Mouse (Mus musculus): ENCODE results near the gene Tspo. TPM values are rescaled to one million over a fixed set of nuclear protein-coding genes. Genes with fewer than 3 reads are reported as not detected.
A peak's percentile ranks its signal among the peaks of the same experiment; 100 is the strongest.

The Tspo gene
- polyA plus RNA-seq, 1 experiment, result 188 TPM

DNA sequence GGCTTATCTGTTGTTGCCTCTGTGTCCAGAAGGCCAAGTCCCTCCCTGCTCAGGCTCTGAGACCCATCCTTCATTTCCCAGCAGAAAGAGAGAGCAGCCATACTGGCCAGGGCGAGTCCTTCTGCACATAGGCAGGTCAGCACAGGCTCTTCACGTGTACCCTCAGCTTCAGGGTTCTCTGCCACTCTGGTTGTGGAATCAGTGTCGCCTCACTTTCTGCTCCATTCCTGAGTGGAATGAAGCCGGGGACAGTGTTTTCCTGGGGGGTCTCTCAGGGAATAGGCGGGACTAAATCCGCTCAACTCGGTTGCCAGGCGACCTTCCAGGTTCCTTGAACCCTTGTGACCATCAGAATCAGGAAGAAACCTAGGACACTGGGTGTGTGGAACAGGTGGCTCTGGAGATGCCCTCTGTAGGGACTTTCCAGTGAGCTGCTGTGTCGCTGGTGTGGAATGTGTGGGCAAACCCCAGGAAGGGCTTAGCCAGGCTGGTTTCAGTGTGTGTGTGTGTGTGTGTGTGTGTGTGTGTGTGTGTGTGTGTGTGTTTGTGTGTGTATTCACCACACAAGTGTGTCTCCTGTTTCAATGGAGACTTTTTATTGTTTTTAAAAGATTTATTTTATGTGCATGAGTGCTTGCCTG, 21.6 kb upstream of the Tspo start:
- H3K4me1 ChIP-seq (ENCODE audit: control insufficient read depth, insufficient read depth, insufficient read length, low read length), result no peaks in the 10 kb centered on the region
- WGBS, result 65% methylated on average over 9 of the region's 9 CpGs
- no peaks in the 10 kb centered on the region for H3K27me3 ChIP-seq (ENCODE audit: control insufficient read depth, insufficient read depth, low read length)
- H3K36me3 ChIP-seq (ENCODE audit: control insufficient read depth, insufficient read depth, low read length), result peaks cover 3% of the 10 kb centered on the region
- H3K27ac ChIP-seq (ENCODE audit: insufficient read depth, low read depth, low read length), result no peak overlapping the region
- TF ChIP-seq POLR2A (IDR thresholded peaks at IDR 0.05; ENCODE audit: low read depth, low read length) (no peak), CTCF (IDR thresholded peaks at IDR 0.05; ENCODE audit: extremely low read depth, insufficient read length, insufficient replicate concordance, low read depth, low read length) (no peak)
- H3K4me3 ChIP-seq (ENCODE audit: low read depth, low read length), result no peak overlapping the region

- Histone ChIP-seq H3K4me3 (ENCODE audit: low read depth, low read length) (no peak overlapping the region), H3K4me1 (ENCODE audit: control insufficient read depth, insufficient read depth, insufficient read length, low read length) (no peaks in the 10 kb centered on the region), H3K27ac (ENCODE audit: insufficient read depth, low read depth, low read length) (no peak overlapping the region), H3K36me3 (ENCODE audit: control insufficient read depth, insufficient read depth, low read length) (peaks cover 23% of the 10 kb centered on the region), H3K27me3 (ENCODE audit: control insufficient read depth, insufficient read depth, low read length) (no peaks in the 10 kb centered on the region)
- WGBS, result 87% methylated on average over 7 of the region's 7 CpGs
- no peak for TF ChIP-seq CTCF (IDR thresholded peaks at IDR 0.05; ENCODE audit: extremely low read depth, insufficient read length, insufficient replicate concordance, low read depth, low read length)
- no peak for TF ChIP-seq POLR2A (IDR thresholded peaks at IDR 0.05; ENCODE audit: low read depth, low read length)
These were observed 17.4 kb upstream of the Tspo start for GRCm38 (mm10) chr15:83546029-83546428.

- WGBS, result 92% methylated on average over 8 of the region's 8 CpGs
- H3K4me1 ChIP-seq (ENCODE audit: control insufficient read depth, insufficient read depth, insufficient read length, low read length), result no peaks in the 10 kb centered on the region
- H3K27ac ChIP-seq (ENCODE audit: insufficient read depth, low read depth, low read length), result no peak overlapping the region
- TF ChIP-seq POLR2A (IDR thresholded peaks at IDR 0.05; ENCODE audit: low read depth, low read length), result no peak
- TF ChIP-seq CTCF (IDR thresholded peaks at IDR 0.05; ENCODE audit: extremely low read depth, insufficient read length, insufficient replicate concordance, low read depth, low read length), result no peak
- H3K27me3 ChIP-seq (ENCODE audit: control insufficient read depth, insufficient read depth, low read length), result no peaks in the 10 kb centered on the region
- peaks cover 23% of the 10 kb centered on the region for H3K36me3 ChIP-seq (ENCODE audit: control insufficient read depth, insufficient read depth, low read length)
- H3K4me3 ChIP-seq (ENCODE audit: low read depth, low read length), result no peak overlapping the region
These were observed 16.2 kb upstream of the Tspo start for GRCm38 (mm10) chr15:83547144-83547543.

DNA sequence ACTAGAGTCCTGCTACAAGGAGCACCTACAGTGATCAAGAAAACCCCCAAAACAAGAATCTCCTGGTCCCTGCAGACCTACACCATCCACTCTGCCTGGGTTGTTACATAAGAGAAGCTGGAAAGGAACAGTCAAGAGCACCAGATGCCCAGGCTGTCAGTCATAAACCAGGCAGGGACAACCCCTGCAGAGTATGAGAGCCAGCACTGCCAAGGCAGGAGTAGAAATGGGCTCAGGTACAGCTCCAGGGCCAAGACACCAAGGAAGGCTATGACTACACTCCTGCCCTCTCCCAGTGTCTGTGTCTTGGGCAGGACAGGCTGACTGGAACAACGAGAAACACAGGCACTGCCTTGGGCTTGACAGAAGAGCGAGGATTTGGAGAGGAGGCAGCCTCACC, 13.3 kb upstream of the Tspo start:
- Histone ChIP-seq H3K4me1 (ENCODE audit: control insufficient read depth, insufficient read depth, insufficient read length, low read length) (peaks cover 2% of the 10 kb centered on the region; the same call in 1 of the 2 replicates), H3K27me3 (ENCODE audit: control insufficient read depth, insufficient read depth, low read length) (no peaks in the 10 kb centered on the region), H3K27ac (ENCODE audit: insufficient read depth, low read depth, low read length) (no peak overlapping the region), H3K4me3 (ENCODE audit: low read depth, low read length) (no peak overlapping the region), H3K36me3 (ENCODE audit: control insufficient read depth, insufficient read depth, low read length) (peaks cover 23% of the 10 kb centered on the region)
- WGBS, result 78% methylated on average over 2 of the region's 2 CpGs
- TF ChIP-seq POLR2A (IDR thresholded peaks at IDR 0.05; ENCODE audit: low read depth, low read length) (no peak), CTCF (IDR thresholded peaks at IDR 0.05; ENCODE audit: extremely low read depth, insufficient read length, insufficient replicate concordance, low read depth, low read length) (no peak)

GRCm38 (mm10) chr15:83553831-83554230, 9.6 kb upstream of the Tspo start:
- Histone ChIP-seq H3K4me3 (ENCODE audit: low read depth, low read length) (no peak overlapping the region), H3K36me3 (ENCODE audit: control insufficient read depth, insufficient read depth, low read length) (peaks cover 7% of the 10 kb centered on the region), H3K4me1 (ENCODE audit: control insufficient read depth, insufficient read depth, insufficient read length, low read length) (peaks cover 2% of the 10 kb centered on the region; the same call in 1 of the 2 replicates), H3K27ac (ENCODE audit: insufficient read depth, low read depth, low read length) (no peak overlapping the region), H3K27me3 (ENCODE audit: control insufficient read depth, insufficient read depth, low read length) (no peaks in the 10 kb centered on the region)
- no peak for TF ChIP-seq CTCF (IDR thresholded peaks at IDR 0.05; ENCODE audit: extremely low read depth, insufficient read length, insufficient replicate concordance, low read depth, low read length)
- no peak for TF ChIP-seq POLR2A (IDR thresholded peaks at IDR 0.05; ENCODE audit: low read depth, low read length)

DNA sequence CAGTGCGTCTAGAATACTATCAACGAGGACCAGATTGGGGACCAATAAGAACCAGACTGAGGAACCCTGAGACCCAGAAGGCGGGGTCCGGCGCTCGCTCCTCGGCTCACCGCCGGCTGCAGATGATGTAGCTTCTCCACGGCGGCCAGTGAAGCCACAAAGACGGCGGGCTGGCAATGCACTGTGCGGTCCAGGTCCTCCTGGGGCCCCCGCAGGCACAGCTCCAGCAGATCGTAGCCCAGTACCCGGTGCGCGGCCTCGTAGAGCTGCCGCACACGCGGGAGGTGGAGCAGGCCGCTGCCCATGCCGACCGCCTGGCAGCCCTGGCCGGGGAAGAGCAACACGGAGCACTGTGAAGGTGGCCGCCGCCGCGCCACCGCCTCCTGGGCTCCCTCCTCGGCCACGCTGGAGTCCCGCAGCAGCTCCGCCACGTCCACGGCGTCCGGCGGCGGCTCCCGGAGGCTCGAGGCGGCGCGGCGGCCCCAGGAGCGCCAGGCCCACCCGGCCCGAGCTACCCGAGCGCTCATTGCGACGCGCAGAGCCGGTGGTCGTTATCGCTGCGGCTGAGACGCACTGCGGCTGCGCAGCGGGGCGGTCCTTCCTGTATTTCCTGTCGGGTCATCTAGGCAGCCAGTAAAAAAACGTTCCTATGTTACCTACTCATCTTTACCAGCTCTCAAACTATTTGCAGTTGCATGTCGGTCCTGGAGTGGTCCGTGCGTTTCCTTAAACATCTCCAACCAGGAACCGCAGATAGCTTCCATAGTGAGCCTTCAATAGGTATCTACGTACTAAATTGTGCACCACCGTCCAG, 8.0 kb upstream of the Tspo start:
- Histone ChIP-seq H3K4me3 (ENCODE audit: low read depth, low read length) (peak overlapping the region; percentile 92), H3K36me3 (ENCODE audit: control insufficient read depth, insufficient read depth, low read length) (no peaks in the 10 kb centered on the region; the same call in 1 of the 2 replicates), H3K27me3 (ENCODE audit: control insufficient read depth, insufficient read depth, low read length) (no peaks in the 10 kb centered on the region), H3K4me1 (ENCODE audit: control insufficient read depth, insufficient read depth, insufficient read length, low read length) (peaks cover 2% of the 10 kb centered on the region; the same call in 1 of the 2 replicates), H3K27ac (ENCODE audit: insufficient read depth, low read depth, low read length) (peak overlapping the region; percentile 51; the same call in 1 of the 2 replicates)
- TF ChIP-seq CTCF (IDR thresholded peaks at IDR 0.05; ENCODE audit: extremely low read depth, insufficient read length, insufficient replicate concordance, low read depth, low read length) (no peak), POLR2A (IDR thresholded peaks at IDR 0.05; ENCODE audit: low read depth, low read length) (peak; percentile 70)
- WGBS, result under 1% methylated on average over 74 of the region's 74 CpGs

DNA sequence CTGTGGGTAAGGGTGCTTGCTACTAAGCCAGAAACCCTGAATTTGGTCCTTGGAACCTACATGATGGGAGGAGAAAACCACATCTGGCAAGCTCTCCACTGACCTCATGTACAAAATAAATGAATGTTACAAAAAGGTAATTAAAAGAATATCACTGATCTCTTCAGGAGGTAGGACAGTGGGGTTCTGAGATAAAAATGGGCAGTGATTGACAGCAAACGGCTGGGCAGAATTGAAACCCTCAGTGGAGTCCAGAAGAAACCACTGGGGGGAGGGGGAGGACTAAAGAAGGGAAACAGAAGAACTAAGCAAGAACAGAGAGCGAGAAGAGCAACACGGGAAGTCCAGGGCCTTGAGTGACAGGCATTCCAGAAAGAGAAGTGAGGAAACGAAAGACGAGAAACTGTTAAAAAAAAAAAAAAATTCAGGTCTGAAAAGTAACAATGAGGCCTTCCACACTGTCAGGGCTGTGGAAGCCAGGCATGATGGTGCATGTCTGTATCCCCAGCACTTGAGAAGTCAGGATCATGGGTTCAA, 2.4 kb upstream of the Tspo start:
- WGBS, result 69% methylated on average over 5 of the region's 5 CpGs
- peaks cover 6% of the 10 kb centered on the region; the same call in 1 of the 2 replicates for H3K4me1 ChIP-seq (ENCODE audit: control insufficient read depth, insufficient read depth, insufficient read length, low read length)
- H3K27ac ChIP-seq (ENCODE audit: insufficient read depth, low read depth, low read length), result no peak overlapping the region
- TF ChIP-seq POLR2A (IDR thresholded peaks at IDR 0.05; ENCODE audit: low read depth, low read length), result no peak
- TF ChIP-seq CTCF (IDR thresholded peaks at IDR 0.05; ENCODE audit: extremely low read depth, insufficient read length, insufficient replicate concordance, low read depth, low read length), result no peak
- no peak overlapping the region for H3K4me3 ChIP-seq (ENCODE audit: low read depth, low read length)
- no peaks in the 10 kb centered on the region for H3K36me3 ChIP-seq (ENCODE audit: control insufficient read depth, insufficient read depth, low read length)
- no peaks in the 10 kb centered on the region for H3K27me3 ChIP-seq (ENCODE audit: control insufficient read depth, insufficient read depth, low read length)
